Mouse (Mus musculus): ENCODE data around the gene Gm43191. TPM values are rescaled to one million over a fixed set of nuclear protein-coding genes. Genes with fewer than 3 reads are reported as not detected.
A peak's percentile ranks its signal among the peaks of the same experiment; 100 is the strongest.
"Not testable (repeated sequence)": the region's sequence is repeated elsewhere in the genome, so short reads cannot be mapped to it uniquely, and the experiment has no call there.

Gene Gm43191
- polyA plus RNA-seq, 1 experiment from 2014 or later, result not detected

GRCm38 (mm10) chr3:116661288-116661869 is 19.7 kb downstream of the Gm43191 start:
- ATAC-seq (ENCODE audit: insufficient read depth) (no peak), DNase-seq (peak; percentile 43)
- WGBS, result 3% methylated on average over 16 of the region's 16 CpGs
- no peak for TF ChIP-seq CTCF (IDR thresholded peaks at IDR 0.05; ENCODE audit: low read depth)
- H3K27me3 ChIP-seq (ENCODE audit: insufficient read depth, low read length), result no peaks in the 10 kb centered on the region
- H3K9ac ChIP-seq, result peak overlapping the region; percentile 94
- no peaks in the 10 kb centered on the region for H3K9me3 ChIP-seq (ENCODE audit: low read depth, low read length)
- no peaks in the 10 kb centered on the region for H3K36me3 ChIP-seq (ENCODE audit: insufficient read depth)
- no peaks in the 10 kb centered on the region for H3K4me1 ChIP-seq (ENCODE audit: insufficient read depth)
- peak overlapping the region; percentile 79 for H3K4me2 ChIP-seq
- H3K27ac ChIP-seq (ENCODE audit: low read depth), result peak overlapping the region; percentile 96
- H3K4me3 ChIP-seq (ENCODE audit: low read depth, low read length), result peak overlapping the region; percentile 96

GRCm38 (mm10) chr3:116659856-116660430 is 21.1 kb downstream of the Gm43191 start:
- Histone ChIP-seq H3K27ac (ENCODE audit: low read depth) (no peak overlapping the region), H3K27me3 (ENCODE audit: insufficient read depth, low read length) (no peaks in the 10 kb centered on the region), H3K4me2 (peak overlapping the region; percentile 18; the same call in 1 of the 2 replicates), H3K4me1 (ENCODE audit: insufficient read depth) (no peaks in the 10 kb centered on the region), H3K9ac (no peak overlapping the region), H3K36me3 (ENCODE audit: insufficient read depth) (no peaks in the 10 kb centered on the region), H3K4me3 (ENCODE audit: low read depth, low read length) (no peak overlapping the region), H3K9me3 (ENCODE audit: low read depth, low read length) (no peaks in the 10 kb centered on the region)
- DNase-seq, result no peak
- no peak for TF ChIP-seq CTCF (IDR thresholded peaks at IDR 0.05; ENCODE audit: low read depth)
- WGBS, result 76% methylated on average over 13 of the region's 13 CpGs
- ATAC-seq (ENCODE audit: insufficient read depth), result no peak

GRCm38 (mm10) chr3:116658928-116659565 is 22.0 kb downstream of the Gm43191 start:
- Histone ChIP-seq H3K4me1 (ENCODE audit: insufficient read depth) (no peaks in the 10 kb centered on the region), H3K4me3 (ENCODE audit: low read depth, low read length) (no peak overlapping the region), H3K4me2 (no peak overlapping the region), H3K9me3 (ENCODE audit: low read depth, low read length) (no peaks in the 10 kb centered on the region), H3K27me3 (ENCODE audit: insufficient read depth, low read length) (no peaks in the 10 kb centered on the region), H3K27ac (ENCODE audit: low read depth) (no peak overlapping the region), H3K9ac (no peak overlapping the region), H3K36me3 (ENCODE audit: insufficient read depth) (no peaks in the 10 kb centered on the region)
- ATAC-seq (ENCODE audit: insufficient read depth), result no peak
- 75% methylated on average over 15 of the region's 15 CpGs for WGBS
- no peak for DNase-seq
- no peak for TF ChIP-seq CTCF (IDR thresholded peaks at IDR 0.05; ENCODE audit: low read depth)

- no peak for ATAC-seq (ENCODE audit: insufficient read depth)
- no peak overlapping the region for H3K4me2 ChIP-seq
Measured at GRCm38 (mm10) chr3:116656184-116656965, 24.7 kb downstream of the Gm43191 start.

GRCm38 (mm10) chr3:116654051-116654450 is 27.0 kb downstream of the Gm43191 start:
- ATAC-seq (ENCODE audit: insufficient read depth); H3K27ac ChIP-seq (ENCODE audit: low read depth); H3K4me2 ChIP-seq; H3K27me3 ChIP-seq (ENCODE audit: insufficient read depth, low read length); H3K4me3 ChIP-seq (ENCODE audit: low read depth, low read length); H3K4me1 ChIP-seq (ENCODE audit: insufficient read depth); DNase-seq; H3K36me3 ChIP-seq (ENCODE audit: insufficient read depth); H3K9ac ChIP-seq; H3K9me3 ChIP-seq (ENCODE audit: low read depth, low read length): not testable (repeated sequence)
- 89% methylated on average over 11 of the region's 11 CpGs for WGBS

More at GRCm38 (mm10) chr3:116656184-116656965, 24.7 kb downstream of the Gm43191 start:
- DNase-seq, result no peak
- WGBS, result 64% methylated on average over 7 of the region's 7 CpGs
- Histone ChIP-seq H3K4me1 (ENCODE audit: insufficient read depth) (no peaks in the 10 kb centered on the region), H3K4me3 (ENCODE audit: low read depth, low read length) (no peak overlapping the region), H3K9ac (no peak overlapping the region), H3K9me3 (ENCODE audit: low read depth, low read length) (no peaks in the 10 kb centered on the region), H3K27me3 (ENCODE audit: insufficient read depth, low read length) (no peaks in the 10 kb centered on the region), H3K36me3 (ENCODE audit: insufficient read depth) (no peaks in the 10 kb centered on the region), H3K27ac (ENCODE audit: low read depth) (no peak overlapping the region)
- no peak for TF ChIP-seq CTCF (IDR thresholded peaks at IDR 0.05; ENCODE audit: low read depth)

GRCm38 (mm10) chr3:116653278-116653945 is 27.6 kb downstream of the Gm43191 start:
- Histone ChIP-seq H3K9me3 (ENCODE audit: low read depth, low read length) (no peaks in the 10 kb centered on the region), H3K4me1 (ENCODE audit: insufficient read depth) (no peaks in the 10 kb centered on the region), H3K4me3 (ENCODE audit: low read depth, low read length) (no peak overlapping the region), H3K9ac (no peak overlapping the region), H3K4me2 (no peak overlapping the region), H3K27me3 (ENCODE audit: insufficient read depth, low read length) (no peaks in the 10 kb centered on the region), H3K36me3 (ENCODE audit: insufficient read depth) (peaks cover 11% of the 10 kb centered on the region; the same call in 1 of the 2 replicates), H3K27ac (ENCODE audit: low read depth) (no peak overlapping the region)
- no peak for TF ChIP-seq CTCF (IDR thresholded peaks at IDR 0.05; ENCODE audit: low read depth)
- DNase-seq, result no peak
- ATAC-seq (ENCODE audit: insufficient read depth), result no peak
- WGBS, result 63% methylated on average over 5 of the region's 5 CpGs

Data from lung, embryonic 14.5 days (tissue).